ENCODE assay signal across 17 mouse cellular contexts in genomic region chr2:131663199-131663809, GRCm38 (mm10).
DNase-seq lines count a peak whose midpoint lies in the region; ATAC-seq and TF ChIP-seq lines count a peak whose summit lies in the region.
"Had no signal": no experiment of that assay in that cellular context is flagged by ENCODE, and none has a peak within 500 bp of the region (broad histone marks: within the 10 kb centered on the region; RNA-seq: fewer than 3 reads in every experiment).

No protein-coding gene starts in this region.

- no peak overlapping the region for H3K4me3 ChIP-seq in kidney, postnatal 0 days (replicated peaks; ENCODE audit: low read depth, low read length)
- no peak overlapping the region for H3K4me3 ChIP-seq in kidney, embryonic 16.5 days (ENCODE audit: low read length)
- H3K4me3 ChIP-seq in lung, embryonic 15.5 days, result no peak overlapping the region
- no peak overlapping the region for H3K4me3 ChIP-seq in lung, adult 2 months (replicated peaks; ENCODE audit: extremely low read depth, low read depth, low read length)
- H3K4me3 ChIP-seq: embryonic facial prominence, embryonic 10.5 days; forebrain, embryonic 13.5 days; heart, embryonic 13.5 days had no signal

- WGBS in kidney, postnatal 0 days, result 55% methylated on average over 8 of the region's 8 CpGs
- whole genome bisulfite sequencing in kidney, embryonic 16.5 days, result 55% methylated on average over 8 of the region's 8 CpGs
- 47% methylated on average over 8 of the region's 8 CpGs for WGBS in lung, embryonic 15.5 days
- 55% methylated on average over 8 of the region's 8 CpGs for WGBS in lung, adult 2 months

- H3K4me2 ChIP-seq in kidney, postnatal 0 days (ENCODE audit: low read length), result no peak overlapping the region
- H3K4me2 ChIP-seq in kidney, embryonic 16.5 days (replicated peaks; ENCODE audit: low read depth, low read length), result no peak overlapping the region
- no peak overlapping the region for H3K4me2 ChIP-seq in lung, embryonic 15.5 days
- H3K4me2 ChIP-seq: forebrain, embryonic 13.5 days; heart, embryonic 13.5 days had no signal

- TF ChIP-seq CTCF in kidney, postnatal 0 days (IDR thresholded peaks at IDR 0.05; ENCODE audit: low read depth), result no peak
- no peak for TF ChIP-seq CTCF in lung, adult 2 months (IDR thresholded peaks at IDR 0.05; ENCODE audit: insufficient read depth, low read length)

- no peaks in the 10 kb centered on the region for H3K36me3 ChIP-seq in kidney, postnatal 0 days (ENCODE audit: insufficient read depth, low read length)
- no peaks in the 10 kb centered on the region for H3K36me3 ChIP-seq in kidney, embryonic 16.5 days (ENCODE audit: insufficient read depth, low read length)
- no peaks in the 10 kb centered on the region for H3K36me3 ChIP-seq in lung, embryonic 15.5 days
- H3K36me3 ChIP-seq: embryonic facial prominence, embryonic 10.5 days; heart, embryonic 13.5 days had no signal

- no peak overlapping the region for H3K9ac ChIP-seq in kidney, postnatal 0 days (ENCODE audit: low read depth, low read length)
- H3K9ac ChIP-seq in kidney, embryonic 16.5 days (replicated peaks; ENCODE audit: low read length), result no peak overlapping the region
- no peak overlapping the region for H3K9ac ChIP-seq in lung, embryonic 15.5 days
- H3K9ac ChIP-seq: forebrain, embryonic 13.5 days; forebrain, postnatal 0 days; heart, embryonic 13.5 days had no signal

- no peaks in the 10 kb centered on the region for H3K27me3 ChIP-seq in kidney, postnatal 0 days (ENCODE audit: insufficient read depth, low read length)
- no peaks in the 10 kb centered on the region for H3K27me3 ChIP-seq in kidney, embryonic 16.5 days (ENCODE audit: insufficient read depth, low read length)
- H3K27me3 ChIP-seq in lung, embryonic 15.5 days, result no peaks in the 10 kb centered on the region
- H3K27me3 ChIP-seq: forebrain, embryonic 13.5 days; heart, embryonic 13.5 days; Patski had no signal

- TF ChIP-seq POLR2A in lung, adult 2 months (IDR thresholded peaks at IDR 0.05; ENCODE audit: borderline replicate concordance, extremely low read depth, low read depth, low read length), result no peak

- no peaks in the 10 kb centered on the region for H3K4me1 ChIP-seq in kidney, postnatal 0 days (replicated peaks; ENCODE audit: insufficient read depth, low read length)
- no peaks in the 10 kb centered on the region for H3K4me1 ChIP-seq in kidney, embryonic 16.5 days (ENCODE audit: insufficient read depth, low read length)
- H3K4me1 ChIP-seq in lung, embryonic 15.5 days, result no peaks in the 10 kb centered on the region
- no peaks in the 10 kb centered on the region for H3K4me1 ChIP-seq in lung, adult 2 months (ENCODE audit: control insufficient read depth, insufficient read depth, low read length)
- H3K4me1 ChIP-seq: embryonic facial prominence, embryonic 10.5 days; forebrain, embryonic 13.5 days had no signal

- no peaks in the 10 kb centered on the region for H3K9me3 ChIP-seq in kidney, postnatal 0 days (replicated peaks; ENCODE audit: low read length)
- no peaks in the 10 kb centered on the region for H3K9me3 ChIP-seq in kidney, embryonic 16.5 days (ENCODE audit: low read length)
- H3K9me3 ChIP-seq in lung, embryonic 15.5 days, result no peaks in the 10 kb centered on the region
- H3K9me3 ChIP-seq: embryonic facial prominence, embryonic 10.5 days; forebrain, embryonic 13.5 days had no signal

- H3K27ac ChIP-seq in kidney, postnatal 0 days, result no peak overlapping the region
- no peak overlapping the region for H3K27ac ChIP-seq in kidney, embryonic 16.5 days (ENCODE audit: low read length)
- no peak overlapping the region for H3K27ac ChIP-seq in lung, embryonic 15.5 days
- H3K27ac ChIP-seq: embryonic facial prominence, embryonic 10.5 days; forebrain, embryonic 13.5 days; heart, embryonic 13.5 days had no signal

- no peak for ATAC-seq in kidney, postnatal 0 days (replicated peaks; ENCODE audit: low FRiP score, low read depth)
- no peak for ATAC-seq in kidney, embryonic 16.5 days (ENCODE audit: low FRiP score, low TSS enrichment)
- peak; percentile 52; the same call in 1 of the 2 replicates for ATAC-seq in lung, embryonic 15.5 days (ENCODE audit: borderline replicate concordance, extremely low read depth, low FRiP score, low TSS enrichment)
- ATAC-seq: activated CD4-positive, CD25-positive, alpha-beta regulatory T cell, adult 4 months; forebrain, embryonic 13.5 days; forebrain, postnatal 0 days; Patski had no signal

- peak; percentile 47 for DNase-seq in kidney, postnatal 0 days (ENCODE audit: low spot score)
- DNase-seq in lung, adult 2 months, result no peak
- DNase-seq in lung, postnatal 10 days, result peak; percentile 26
- DNase-seq in neural tube, embryonic 10.5 days (ENCODE audit: extremely low spot score, low spot score), result no peak
- DNase-seq: adrenal gland, postnatal 14 days; cerebellum, adult 18-20 months; cerebellum, postnatal 10 days; forebrain, postnatal 0 days; gastrocnemius, postnatal 36 days; heart, postnatal 36 days had no signal

Comparison
In these comparisons a context has a peak if more than half of its experiments do, and no peak if none do; other contexts are left out.
1. DNase-seq: peak in kidney, postnatal 0 days (single experiment) and lung, postnatal 10 days (single experiment); none in lung, adult 2 months (single experiment) and neural tube, embryonic 10.5 days (single experiment).